Mouse (Mus musculus) C2C12 (cell line): ENCODE measurements around the gene Lenep. TPM values are rescaled to one million over a fixed set of nuclear protein-coding genes. Genes with fewer than 3 reads are reported as not detected.

Source experiments
- H3K27me3 ChIP-seq: one replicate; pipeline ENCODE4 v1.6.1; 2011; ENCODE audit not compliant: control insufficient read depth, insufficient read depth, insufficient read length
- H3K36me3 ChIP-seq: one replicate; pipeline ENCODE4 v1.6.1; 2011; ENCODE audit not compliant: control insufficient read depth, insufficient read depth
- H3K4me3 ChIP-seq: one replicate; pipeline ENCODE4 v1.5.1; 2011; ENCODE audit warnings: mild to moderate bottlenecking, control low read depth; ENCODE audit not compliant: poor library complexity, insufficient read depth, severe bottlenecking
- H3K79me2 ChIP-seq: one replicate; pipeline ENCODE4 v1.6.1; 2011; ENCODE audit not compliant: control insufficient read depth, insufficient read depth
- H3K79me3 ChIP-seq: one replicate; pipeline ENCODE4 v1.6.1; 2011; ENCODE audit warnings: low read depth, control low read depth
- H3ac ChIP-seq: one replicate; pipeline ENCODE3; 2011; ENCODE audit warnings: low read depth; ENCODE audit not compliant: control insufficient read depth, insufficient read length
- CEBPB ChIP-seq: IDR thresholded peaks from one replicate; pipeline ENCODE4 v1.6.1; 2011; ENCODE audit warnings: low read depth, mild to moderate bottlenecking, control low read depth, moderate library complexity
- CTCF ChIP-seq: IDR thresholded peaks from one replicate; pipeline ENCODE4 v1.5.1; 2011; ENCODE audit not compliant: control insufficient read depth, insufficient read depth, insufficient read length
- FOSL1 ChIP-seq: IDR thresholded peaks from one replicate; pipeline ENCODE4 v1.8.0; 2011; ENCODE audit warnings: mild to moderate bottlenecking, low read length; ENCODE audit not compliant: poor library complexity, insufficient read depth, severe bottlenecking
- MAX ChIP-seq: IDR thresholded peaks from one replicate; pipeline ENCODE4 v1.6.1; 2011; ENCODE audit warnings: mild to moderate bottlenecking, control low read depth
- MYOD1 ChIP-seq: IDR thresholded peaks from one replicate; pipeline ENCODE4 v1.6.1; 2011; ENCODE audit warnings: low read depth; ENCODE audit not compliant: control insufficient read depth, insufficient read length
- MYOG ChIP-seq: IDR thresholded peaks from one replicate; pipeline ENCODE4 v1.6.1; 2011; ENCODE audit not compliant: control insufficient read depth, insufficient read length; ENCODE audit errors: extremely low read depth
- USF1 ChIP-seq: IDR thresholded peaks from one replicate; pipeline ENCODE4 v1.6.1; 2011; ENCODE audit warnings: low read depth, mild to moderate bottlenecking, control low read depth, moderate library complexity
- polyA plus RNA-seq: library from polyadenylated mRNA; unstranded; fragments of >200 nt; fragmentation: generic; extraction: Trizol; gene quantifications from one replicate; pipeline ENCODE4 v1.2.1, GENCODE M21; 2012; ENCODE audit warnings: missing spikeins

Gene Lenep
- polyA plus RNA-seq, 1 experiment, result not detected

- H3K79me2 ChIP-seq, result peaks cover 75% of the 10 kb centered on the region
- H3K36me3 ChIP-seq, result no peaks in the 10 kb centered on the region
- H3K79me3 ChIP-seq, result peaks cover 4% of the 10 kb centered on the region
- H3K27me3 ChIP-seq, result no peaks in the 10 kb centered on the region
- no peak overlapping the region for H3ac ChIP-seq
- no peak overlapping the region for H3K4me3 ChIP-seq
- TF ChIP-seq USF1 (no peak), CTCF (no peak), MYOG (no peak), FOSL1 (no peak), MYOD1 (no peak), MAX (no peak), CEBPB (no peak)
Measured at GRCm38 (mm10) chr3:89387632-89388031, 15.0 kb downstream of the Lenep start.

DNA sequence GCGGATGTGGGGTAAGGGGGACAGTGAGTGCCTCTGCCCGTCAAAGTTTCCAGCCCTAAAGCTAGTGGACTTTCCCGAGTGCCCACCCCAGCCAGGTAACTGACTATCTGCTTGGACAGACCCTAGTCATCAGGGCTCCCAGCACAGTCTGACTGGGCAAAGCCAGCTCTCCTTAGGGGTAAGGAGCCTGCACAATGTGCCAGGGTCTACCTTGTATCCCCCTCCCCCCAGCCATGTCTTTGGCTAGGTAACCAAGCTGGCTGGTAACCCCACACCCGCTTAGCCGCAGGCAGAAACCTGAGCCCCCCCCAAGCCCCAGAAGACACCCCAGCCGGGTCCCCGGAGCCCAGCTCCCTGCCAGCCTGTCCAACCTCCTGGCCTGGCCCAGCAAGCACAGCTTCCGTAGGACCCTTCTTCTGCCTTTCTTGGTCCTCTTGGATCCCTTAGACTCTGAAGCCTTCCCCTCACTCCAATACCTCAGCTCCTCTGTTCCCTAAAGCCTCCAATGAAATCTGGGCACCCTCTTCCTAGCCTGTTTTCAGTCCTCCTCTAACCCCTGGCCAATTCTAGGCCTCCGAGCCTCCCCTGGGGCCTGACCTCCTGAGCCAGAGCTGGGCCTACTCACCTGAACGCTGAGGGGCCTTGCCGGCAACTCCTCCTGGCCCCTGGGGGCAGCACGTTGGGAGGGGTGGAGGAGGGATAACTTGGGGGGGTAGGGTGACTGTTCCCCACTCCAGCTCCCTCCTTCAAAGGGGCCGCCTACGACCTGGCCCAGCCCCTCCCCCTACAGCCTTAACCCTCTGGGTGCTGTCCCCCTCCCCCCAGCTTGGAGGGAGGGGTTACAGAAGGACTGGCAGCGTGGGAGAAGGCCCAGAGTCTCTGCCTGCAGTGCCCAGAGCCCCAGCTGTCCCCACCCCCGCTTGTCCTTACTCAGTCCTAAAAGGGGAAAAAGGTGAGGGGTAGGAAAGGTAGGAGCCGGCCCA is 15.9 kb downstream of the Lenep start:
- no peak for TF ChIP-seq CTCF
- TF ChIP-seq USF1, result no peak
- no peak for TF ChIP-seq CEBPB
- TF ChIP-seq FOSL1, result no peak
- TF ChIP-seq MYOD1, result no peak
- no peak for TF ChIP-seq MYOG
- TF ChIP-seq MAX, result no peak
- H3K36me3 ChIP-seq, result no peaks in the 10 kb centered on the region
- no peak overlapping the region for H3K4me3 ChIP-seq

DNA sequence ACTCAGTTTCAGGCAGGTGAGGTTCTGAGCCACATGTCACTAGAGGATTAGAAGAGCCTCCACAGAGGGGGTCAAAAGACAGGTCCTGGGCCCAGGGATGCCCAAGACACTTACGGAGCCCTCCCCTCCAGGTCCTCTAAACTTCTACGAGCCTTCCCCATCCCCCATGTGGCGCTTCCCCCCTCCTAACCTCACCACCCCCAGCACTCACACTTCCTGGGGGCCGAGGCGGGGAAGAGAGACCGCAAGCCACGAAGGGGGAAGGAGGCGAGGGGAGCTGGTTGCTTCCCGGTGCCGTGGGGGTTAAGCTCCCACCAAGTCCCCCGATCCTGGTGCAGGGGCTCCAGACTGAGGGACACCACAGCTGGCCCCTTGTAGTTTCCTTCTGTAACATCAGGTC is 17.1 kb downstream of the Lenep start:
- Histone ChIP-seq H3ac (no peak overlapping the region), H3K79me2 (peaks cover 54% of the 10 kb centered on the region), H3K27me3 (no peaks in the 10 kb centered on the region), H3K79me3 (peaks cover 4% of the 10 kb centered on the region), H3K4me3 (no peak overlapping the region), H3K36me3 (peaks cover 6% of the 10 kb centered on the region)
- no peak for TF ChIP-seq CEBPB
- no peak for TF ChIP-seq MAX
- no peak for TF ChIP-seq FOSL1
- TF ChIP-seq MYOD1, result no peak
- TF ChIP-seq CTCF, result no peak
- TF ChIP-seq USF1, result no peak
- TF ChIP-seq MYOG, result no peak

More for the DNA sequence above, 15.9 kb downstream of the Lenep start:
- Histone ChIP-seq H3K79me3 (peaks cover 4% of the 10 kb centered on the region), H3K27me3 (no peaks in the 10 kb centered on the region), H3K79me2 (peaks cover 67% of the 10 kb centered on the region), H3ac (no peak overlapping the region)

DNA sequence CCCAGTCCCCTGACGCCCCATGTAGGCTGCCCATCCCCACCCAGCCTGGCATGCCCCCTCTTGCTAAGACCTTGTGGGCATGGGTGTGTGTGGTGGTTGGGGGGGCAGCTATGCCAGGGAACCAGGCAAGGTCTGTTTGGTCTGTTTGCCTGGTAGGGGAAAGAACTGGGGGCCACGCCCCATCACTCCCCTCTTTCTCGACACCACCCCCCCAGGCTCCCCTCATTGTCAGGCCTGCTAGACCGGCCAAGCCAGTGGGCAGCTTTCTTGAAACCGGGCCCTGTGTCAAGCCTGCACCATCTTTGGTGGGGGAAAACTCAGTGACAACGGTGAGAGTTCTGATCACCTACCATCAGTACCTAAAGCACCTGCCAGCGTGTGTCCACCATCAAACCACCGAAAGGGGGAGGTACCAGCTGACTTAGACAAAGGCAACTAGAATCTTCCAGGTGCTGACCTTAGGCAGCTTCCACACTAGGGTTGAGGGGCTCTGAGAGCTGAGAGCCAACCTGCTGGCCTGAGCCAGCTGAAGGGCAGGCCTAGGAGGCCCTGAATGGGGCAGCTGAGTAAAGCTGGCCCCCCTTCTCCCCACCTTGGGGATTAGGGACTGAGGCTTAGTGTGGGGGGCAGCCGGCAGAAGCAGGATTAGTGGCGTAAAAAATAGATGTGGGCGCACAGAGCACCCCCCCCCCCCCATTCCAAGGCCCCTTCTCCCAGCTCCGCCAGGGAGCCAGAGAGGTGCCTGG is 18.1 kb downstream of the Lenep start:
- Histone ChIP-seq H3K36me3 (peaks cover 7% of the 10 kb centered on the region), H3K79me2 (peaks cover 45% of the 10 kb centered on the region), H3ac (no peak overlapping the region), H3K27me3 (no peaks in the 10 kb centered on the region), H3K4me3 (no peak overlapping the region), H3K79me3 (peaks cover 4% of the 10 kb centered on the region)
- TF ChIP-seq MYOG, result no peak
- no peak for TF ChIP-seq CEBPB
- no peak for TF ChIP-seq MAX
- no peak for TF ChIP-seq CTCF
- no peak for TF ChIP-seq MYOD1
- TF ChIP-seq USF1, result no peak
- no peak for TF ChIP-seq FOSL1

- TF ChIP-seq MYOG (no peak), MAX (no peak), MYOD1 (no peak), FOSL1 (no peak)
- H3ac ChIP-seq, result no peak overlapping the region
- H3K79me2 ChIP-seq, result peaks cover 37% of the 10 kb centered on the region
- peaks cover 2% of the 10 kb centered on the region for H3K79me3 ChIP-seq
- no peak overlapping the region for H3K4me3 ChIP-seq
- no peaks in the 10 kb centered on the region for H3K27me3 ChIP-seq
- peaks cover 14% of the 10 kb centered on the region for H3K36me3 ChIP-seq
Measured at GRCm38 (mm10) chr3:89383651-89384255, 18.8 kb downstream of the Lenep start.
